Mouse (Mus musculus) forebrain, postnatal 0 days (tissue): ENCODE measurements around the gene Samd1. TPM values are rescaled to one million over a fixed set of nuclear protein-coding genes. Genes with fewer than 3 reads are reported as not detected.
A peak's percentile ranks its signal among the peaks of the same experiment; 100 is the strongest.

Experiments used
- ATAC-seq: fragments of 200-750 bp; cut with Nextera tagmentation; 2 replicates; pipeline ENCODE4 v1.8.0; 2017; ENCODE audit warnings: mild to moderate bottlenecking, moderate library complexity
- DNase-seq: peaks from one replicate; pipeline ENCODE4 v3.0.0-alpha.2; 2015
- H3K27ac ChIP-seq: fragments of 300-500 bp; sonication (generic); 2 replicates; pipeline ENCODE4 v1.5.1; 2014; ENCODE audit warnings: low read depth, mild to moderate bottlenecking, antibody characterized with exemption, low read length, moderate library complexity, mixed read lengths
- H3K27me3 ChIP-seq: fragments of 300-500 bp; sonication (generic); 2 replicates; pipeline ENCODE4 v1.6.1; 2014; ENCODE audit warnings: mild to moderate bottlenecking, low read length, mixed read lengths; ENCODE audit not compliant: insufficient read depth
- H3K36me3 ChIP-seq: fragments of 300-500 bp; sonication (generic); 2 replicates; pipeline ENCODE4 v1.6.1; 2014; ENCODE audit warnings: mild to moderate bottlenecking, moderate library complexity; ENCODE audit not compliant: insufficient read depth
- H3K4me1 ChIP-seq: fragments of 300-500 bp; sonication (generic); 2 replicates; pipeline ENCODE4 v1.6.1; 2014; ENCODE audit warnings: antibody characterized with exemption; ENCODE audit not compliant: insufficient read depth
- H3K4me2 ChIP-seq: fragments of 300-500 bp; sonication (generic); 2 replicates; pipeline ENCODE4 v1.6.1; 2014; ENCODE audit warnings: low read depth, mild to moderate bottlenecking, moderate library complexity
- H3K4me3 ChIP-seq: fragments of 300-500 bp; sonication (generic); 2 replicates; pipeline ENCODE4 v1.5.1; 2014; ENCODE audit warnings: low read depth, low read length, mixed read lengths
- H3K9ac ChIP-seq: fragments of 300-500 bp; sonication (generic); 2 replicates; pipeline ENCODE4 v1.6.1; 2014; ENCODE audit warnings: mild to moderate bottlenecking
- H3K9me3 ChIP-seq: fragments of 300-500 bp; sonication (generic); 2 replicates; pipeline ENCODE4 v1.6.1; 2016; ENCODE audit warnings: low read length
- CTCF ChIP-seq: sonication (generic); IDR thresholded peaks from 2 replicates; pipeline ENCODE4 v1.5.1; 2016; ENCODE audit warnings: antibody characterized with exemption, control low read depth, low read depth
- WGBS: fragments of 180-500 bp; shearing (Covaris S2); extraction: QIAGEN DNeasy Blood & Tissue Kit; methylation state at CpG from one replicate; pipeline ENCODE4 v1.1.7; 2014; 5-methylcytosine and 5-hydroxymethylcytosine counted together
- polyA plus RNA-seq: library from polyadenylated mRNA; unstranded; fragments of >200 nt; fragmentation: Nextera tagmentation; extraction: Ambion mirVana; gene quantifications from 2 replicates; pipeline ENCODE4 v1.2.1, GENCODE M21; 2015
- total RNA-seq: library from RNA; depleted of rRNA; stranded (reverse); fragments of >200 nt; gene quantifications from 2 replicates; pipeline ENCODE4 v1.2.3, GENCODE M21; 2014

Gene Samd1
- total and polyA plus RNA-seq, 2 experiments from 2014 or later: 6.7 to 116 TPM

GRCm38 (mm10) chr8:83976101-83976630 is 21.3 kb upstream of the Samd1 start:
- 84% methylated on average over 4 of the region's 4 CpGs for WGBS
- no peaks in the 10 kb centered on the region for H3K9me3 ChIP-seq
- TF ChIP-seq CTCF: peak; percentile 28; the same call in 1 of the 2 replicates
- no peak overlapping the region for H3K4me3 ChIP-seq
- H3K27me3 ChIP-seq: no peaks in the 10 kb centered on the region
- peaks cover 6% of the 10 kb centered on the region for H3K36me3 ChIP-seq
- no peak overlapping the region for H3K27ac ChIP-seq
- peaks cover 16% of the 10 kb centered on the region for H3K4me1 ChIP-seq
- ATAC-seq (no peak), DNase-seq (no peak)
- H3K9ac ChIP-seq: no peak overlapping the region
- no peak overlapping the region for H3K4me2 ChIP-seq

GRCm38 (mm10) chr8:83976779-83977350 is 20.6 kb upstream of the Samd1 start:
- ATAC-seq: no peak
- peaks cover 13% of the 10 kb centered on the region for H3K36me3 ChIP-seq
- H3K4me2 ChIP-seq: no peak overlapping the region
- no peak overlapping the region for H3K4me3 ChIP-seq
- H3K9ac ChIP-seq: no peak overlapping the region
- 0 out of 2 replicates have a peak, but pooled peaks have one; percentile 16 for TF ChIP-seq CTCF
- no peak overlapping the region for H3K27ac ChIP-seq
- DNase-seq: no peak
- no peaks in the 10 kb centered on the region for H3K9me3 ChIP-seq
- no peaks in the 10 kb centered on the region for H3K27me3 ChIP-seq
- peaks cover 13% of the 10 kb centered on the region for H3K4me1 ChIP-seq
- 87% methylated on average over 5 of the region's 5 CpGs for WGBS

- H3K27me3 ChIP-seq: no peaks in the 10 kb centered on the region
Measured at GRCm38 (mm10) chr8:83977646-83978045, 19.8 kb upstream of the Samd1 start.

GRCm38 (mm10) chr8:83978200-83978599 is 19.3 kb upstream of the Samd1 start:
- H3K27me3 ChIP-seq: no peaks in the 10 kb centered on the region
- DNase-seq: no peak
- WGBS: 63% methylated on average over 9 of the region's 9 CpGs
- H3K9me3 ChIP-seq: no peaks in the 10 kb centered on the region
- ATAC-seq: no peak
- no peak overlapping the region for H3K4me3 ChIP-seq
- H3K9ac ChIP-seq: no peak overlapping the region
- H3K4me1 ChIP-seq: peaks cover 10% of the 10 kb centered on the region
- no peak overlapping the region for H3K4me2 ChIP-seq
- H3K36me3 ChIP-seq: peaks cover 26% of the 10 kb centered on the region
- no peak overlapping the region for H3K27ac ChIP-seq
- no peak for TF ChIP-seq CTCF

More at GRCm38 (mm10) chr8:83977646-83978045, 19.8 kb upstream of the Samd1 start:
- no peak overlapping the region for H3K4me2 ChIP-seq
- peaks cover 10% of the 10 kb centered on the region for H3K4me1 ChIP-seq
- H3K9me3 ChIP-seq: no peaks in the 10 kb centered on the region
- H3K9ac ChIP-seq: no peak overlapping the region
- no peak for TF ChIP-seq CTCF
- 50% methylated on average over 6 of the region's 6 CpGs for WGBS
- H3K36me3 ChIP-seq: peaks cover 21% of the 10 kb centered on the region
- no peak overlapping the region; the same call in 1 of the 2 replicates for H3K27ac ChIP-seq
- no peak overlapping the region for H3K4me3 ChIP-seq
- ATAC-seq (no peak), DNase-seq (no peak)

GRCm38 (mm10) chr8:83980250-83980649 is 17.2 kb upstream of the Samd1 start:
- Histone ChIP-seq H3K9me3 (no peaks in the 10 kb centered on the region), H3K27ac (no peak overlapping the region), H3K4me2 (no peak overlapping the region), H3K4me1 (0 out of 2 replicates have a peak, but pooled peaks cover 5% of the 10 kb centered on the region), H3K36me3 (peaks cover 44% of the 10 kb centered on the region), H3K4me3 (no peak overlapping the region), H3K9ac (no peak overlapping the region), H3K27me3 (no peaks in the 10 kb centered on the region)
- DNase-seq: no peak
- 96% methylated on average over 1 of the region's 1 CpGs for WGBS
- ATAC-seq: no peak
- TF ChIP-seq CTCF: no peak

- Histone ChIP-seq H3K36me3 (peaks cover 50% of the 10 kb centered on the region), H3K9ac (no peak overlapping the region), H3K4me3 (no peak overlapping the region), H3K4me1 (0 out of 2 replicates have a peak, but pooled peaks cover 5% of the 10 kb centered on the region), H3K9me3 (no peaks in the 10 kb centered on the region), H3K27me3 (no peaks in the 10 kb centered on the region), H3K27ac (no peak overlapping the region), H3K4me2 (no peak overlapping the region)
- no peak for DNase-seq
- ATAC-seq: 0 out of 2 replicates have a peak, but pooled peaks have one; percentile 20
- no peak for TF ChIP-seq CTCF
- 70% methylated on average over 8 of the region's 8 CpGs for WGBS
Measured at GRCm38 (mm10) chr8:83980845-83981244, 16.6 kb upstream of the Samd1 start.

- DNase-seq (no peak), ATAC-seq (no peak)
- no peak for TF ChIP-seq CTCF
- H3K4me3 ChIP-seq: no peak overlapping the region
- H3K27ac ChIP-seq: no peak overlapping the region
- WGBS: 93% methylated on average over 7 of the region's 7 CpGs
- H3K9ac ChIP-seq: no peak overlapping the region
- H3K9me3 ChIP-seq: no peaks in the 10 kb centered on the region
- no peaks in the 10 kb centered on the region for H3K27me3 ChIP-seq
- no peak overlapping the region for H3K4me2 ChIP-seq
- 0 out of 2 replicates have a peak, but pooled peaks cover 5% of the 10 kb centered on the region for H3K4me1 ChIP-seq
- H3K36me3 ChIP-seq: peaks cover 56% of the 10 kb centered on the region
Measured at GRCm38 (mm10) chr8:83981533-83981932, 15.9 kb upstream of the Samd1 start.
